Mouse (Mus musculus): Measurements from ENCODE around the gene A830018L16Rik.

The A830018L16Rik gene

GRCm38 (mm10) chr1:11652773-11653172 is 238.9 kb downstream of the A830018L16Rik start:
- no peak for DNase-seq (ENCODE audit: low spot score)

- DNase-seq (ENCODE audit: low spot score), result no peak
These were observed 243.6 kb downstream of the A830018L16Rik start for GRCm38 (mm10) chr1:11657341-11658060.

- DNase-seq (ENCODE audit: low spot score), result no peak
These were observed 244.2 kb downstream of the A830018L16Rik start for GRCm38 (mm10) chr1:11658061-11658625.

- no peak for DNase-seq (ENCODE audit: low spot score)
These were observed 330.9 kb downstream of the A830018L16Rik start for GRCm38 (mm10) chr1:11744749-11745314.

- no peak for DNase-seq (ENCODE audit: low spot score)
These were observed 334.5 kb downstream of the A830018L16Rik start for GRCm38 (mm10) chr1:11748424-11748823.

GRCm38 (mm10) chr1:11750065-11750464 is 336.2 kb downstream of the A830018L16Rik start:
- DNase-seq (ENCODE audit: low spot score), result no peak

GRCm38 (mm10) chr1:11750607-11751006 is 336.7 kb downstream of the A830018L16Rik start:
- DNase-seq (ENCODE audit: low spot score), result no peak

GRCm38 (mm10) chr1:11751996-11752395 is 338.1 kb downstream of the A830018L16Rik start:
- no peak for DNase-seq (ENCODE audit: low spot score)

- DNase-seq (ENCODE audit: low spot score), result no peak
These were observed 374.4 kb downstream of the A830018L16Rik start for GRCm38 (mm10) chr1:11788264-11788663.

GRCm38 (mm10) chr1:11792820-11793219 is 378.9 kb downstream of the A830018L16Rik start:
- no peak for DNase-seq (ENCODE audit: low spot score)

GRCm38 (mm10) chr1:11795666-11796065 is 381.8 kb downstream of the A830018L16Rik start:
- DNase-seq (ENCODE audit: low spot score), result no peak

GRCm38 (mm10) chr1:11872847-11873246 is 458.9 kb downstream of the A830018L16Rik start:
- no peak for DNase-seq (ENCODE audit: low spot score)

GRCm38 (mm10) chr1:11873573-11873972 is 459.7 kb downstream of the A830018L16Rik start:
- no peak for DNase-seq (ENCODE audit: low spot score)

- DNase-seq (ENCODE audit: low spot score), result no peak
These were observed 467.8 kb downstream of the A830018L16Rik start for GRCm38 (mm10) chr1:11881706-11882105.

- no peak for DNase-seq (ENCODE audit: low spot score)
These were observed 481.8 kb downstream of the A830018L16Rik start for GRCm38 (mm10) chr1:11895715-11896114.

GRCm38 (mm10) chr1:11915873-11916272 is 502.0 kb downstream of the A830018L16Rik start:
- DNase-seq (ENCODE audit: low spot score), result no peak

GRCm38 (mm10) chr1:11936984-11937383 is 523.1 kb downstream of the A830018L16Rik start:
- DNase-seq (ENCODE audit: low spot score), result no peak

GRCm38 (mm10) chr1:11959421-11960206 is 545.7 kb downstream of the A830018L16Rik start:
- DNase-seq (ENCODE audit: low spot score), result no peak

GRCm38 (mm10) chr1:11982590-11983136 is 568.8 kb downstream of the A830018L16Rik start:
- no peak for DNase-seq (ENCODE audit: low spot score)

GRCm38 (mm10) chr1:11990011-11990410 is 576.1 kb downstream of the A830018L16Rik start:
- no peak for DNase-seq (ENCODE audit: low spot score)

GRCm38 (mm10) chr1:11996297-11996878 is 582.5 kb downstream of the A830018L16Rik start:
- no peak for DNase-seq (ENCODE audit: low spot score)

GRCm38 (mm10) chr1:11997574-11997973 is 583.7 kb downstream of the A830018L16Rik start:
- DNase-seq (ENCODE audit: low spot score), result no peak
